In the genomic region with DNA sequence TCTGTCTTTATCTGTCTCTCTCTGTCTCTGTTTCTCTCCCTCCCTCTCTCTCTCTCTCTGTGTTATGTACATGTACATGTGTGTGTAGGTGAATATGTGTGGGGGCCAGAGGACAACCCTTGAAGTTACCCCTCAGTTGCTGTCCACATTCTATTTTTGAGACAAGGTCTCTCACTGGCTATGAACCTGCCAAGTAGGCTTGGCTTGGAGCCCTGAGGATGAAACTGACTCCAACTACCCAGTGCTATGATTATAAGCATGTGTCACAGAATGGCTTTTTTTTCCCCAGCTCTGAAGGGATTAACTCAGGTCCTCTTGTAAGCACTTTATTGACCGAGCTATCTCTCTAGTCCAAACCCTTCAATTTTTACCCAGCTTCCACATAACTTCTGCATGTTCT, we compare ENCODE assay signal across 12 mouse cellular contexts.
A peak's percentile ranks its signal among the peaks of the same experiment; 100 is the strongest.
DNase-seq lines count a peak whose midpoint lies in the region; ATAC-seq lines count a peak whose summit lies in the region.
"Had no signal": no experiment of that assay in that cellular context is flagged by ENCODE, and none has a peak within 500 bp of the region (broad histone marks: within the 10 kb centered on the region; RNA-seq: fewer than 3 reads in every experiment).

No protein-coding gene starts in this region.

- ATAC-seq in activated CD4-positive, CD25-positive, alpha-beta regulatory T cell, adult 4 months = no peak
- ATAC-seq: intestine, embryonic 15.5 days; liver, postnatal 0 days had no signal

- intact Hi-C loops in heart, postnatal 25 days (cut with DNase I) = no loop called here
- intact Hi-C loops in heart, postnatal 36 days (cut with DNase I) = no loop called here

- peak; percentile 14 for DNase-seq in adrenal gland, postnatal 14 days
- DNase-seq in adrenal gland, adult 18-20 months (ENCODE audit: low spot score in 2 of 2) = no peak
- DNase-seq in heart, adult 18-20 months = peak; percentile 50 to 65
- no peak for DNase-seq in heart, postnatal 25 days (ENCODE audit: low spot score)
- DNase-seq in adrenal gland, postnatal 36 days = peak; percentile 46 to 49
- DNase-seq in heart, postnatal 36 days = peak; percentile 21 to 22
- DNase-seq: liver; liver, postnatal 0 days; right cerebral cortex, postnatal 25 days; thymus, postnatal 36 days had no signal

Comparison
In these comparisons a context has a peak if more than half of its experiments do, and no peak if none do; other contexts are left out.
1. DNase-seq: peak in adrenal gland, postnatal 14 days (single experiment), heart, adult 18-20 months (2 of 2), adrenal gland, postnatal 36 days (2 of 2) and heart, postnatal 36 days (2 of 2); none in adrenal gland, adult 18-20 months (0 of 2) and heart, postnatal 25 days (single experiment).